Mouse (Mus musculus) liver, adult 2 months (tissue): ENCODE data around the gene Skida1. TPM values are rescaled to one million over a fixed set of nuclear protein-coding genes. Genes with fewer than 3 reads are reported as not detected.

Experiments used
- DNase-seq: peaks from one replicate; pipeline ENCODE4 v3.0.0-alpha.2; 2011; ENCODE audit warnings: low read depth, low spot score; ENCODE audit errors: extremely low read depth
- H3K27ac ChIP-seq: fragments of 200-500 bp; replicated peaks from 2 replicates; pipeline ENCODE4 v1.5.1; 2012; ENCODE audit warnings: low read depth, mild to moderate bottlenecking, control low read depth, inconsistent platforms, low read length; ENCODE audit not compliant: insufficient read depth
- H3K27me3 ChIP-seq: fragments of 200-500 bp; 2 replicates; pipeline ENCODE4 v1.6.1; 2012; ENCODE audit warnings: mild to moderate bottlenecking, moderate library complexity, low read length, inconsistent platforms; ENCODE audit not compliant: control insufficient read depth, insufficient read depth
- H3K36me3 ChIP-seq: fragments of 200-500 bp; 2 replicates; pipeline ENCODE4 v1.6.1; 2012; ENCODE audit warnings: low read length, inconsistent platforms; ENCODE audit not compliant: control insufficient read depth, insufficient read depth
- H3K4me1 ChIP-seq: fragments of 200-500 bp; 2 replicates; pipeline ENCODE4 v1.6.1; 2011; ENCODE audit warnings: low read length; ENCODE audit not compliant: control insufficient read depth, insufficient read depth
- H3K4me3 ChIP-seq: fragments of 200-500 bp; 2 replicates; pipeline ENCODE4 v1.5.1; 2011; ENCODE audit warnings: low read depth, mild to moderate bottlenecking, control low read depth, low read length, moderate library complexity; ENCODE audit not compliant: insufficient read depth
- H3K79me2 ChIP-seq: fragments of 200-500 bp; 2 replicates; pipeline ENCODE4 v1.6.1; 2012; ENCODE audit warnings: inconsistent platforms, mild to moderate bottlenecking, low read length, moderate library complexity; ENCODE audit not compliant: control insufficient read depth, insufficient read depth
- H3K9ac ChIP-seq: fragments of 200-500 bp; 2 replicates; pipeline ENCODE4 v1.6.1; 2012; ENCODE audit warnings: low read depth, mild to moderate bottlenecking, control low read depth, inconsistent platforms, low read length
- CTCF ChIP-seq: fragments of 200-500 bp; IDR thresholded peaks from 2 replicates; pipeline ENCODE4 v1.5.1; 2011; ENCODE audit warnings: low read depth, low read length, control low read depth
- POLR2A ChIP-seq: fragments of 200-500 bp; IDR thresholded peaks from 2 replicates; pipeline ENCODE4 v1.6.1; 2011; ENCODE audit warnings: low read length, control low read depth; ENCODE audit not compliant: insufficient read depth; ENCODE audit errors: extremely low read depth
- WGBS: fragments of 180-500 bp; shearing (Covaris S2); methylation state at CpG from one replicate; pipeline ENCODE4 v1.1.7; 2018; 5-methylcytosine and 5-hydroxymethylcytosine counted together
- polyA plus RNA-seq: library from polyadenylated mRNA; depleted of rRNA; stranded (reverse); fragments of >200 nt; gene quantifications from 2 replicates; pipeline ENCODE4 v1.2.3, GENCODE M21; 2012
- total RNA-seq: library from RNA; depleted of rRNA; stranded (reverse); fragments of >200 nt; gene quantifications from 2 replicates; pipeline ENCODE4 v1.2.3, GENCODE M21; 2014

Skida1 gene
- total and polyA plus RNA-seq, 2 experiments: 0.33 to 1.3 TPM

- Histone ChIP-seq H3K79me2 (no peaks in the 10 kb centered on the region), H3K27me3 (no peaks in the 10 kb centered on the region), H3K27ac (0 out of 2 replicates have a peak overlapping the region, but pooled peaks have one; percentile 37), H3K9ac (no peak overlapping the region), H3K36me3 (no peaks in the 10 kb centered on the region), H3K4me1 (peaks cover 10% of the 10 kb centered on the region; the same call in 1 of the 2 replicates), H3K4me3 (no peak overlapping the region)
- TF ChIP-seq POLR2A (no peak), CTCF (no peak)
- peak; percentile 54 for DNase-seq
- WGBS: 35% methylated on average over 2 of the region's 2 CpGs
Observed at GRCm38 (mm10) chr2:18053951-18054530, 5.2 kb upstream of the Skida1 start.

GRCm38 (mm10) chr2:18053243-18053950 is 4.5 kb upstream of the Skida1 start:
- H3K79me2 ChIP-seq: no peaks in the 10 kb centered on the region
- H3K27me3 ChIP-seq: no peaks in the 10 kb centered on the region
- 83% methylated on average over 1 of the region's 1 CpGs for WGBS

GRCm38 (mm10) chr2:18052581-18052980 is 3.7 kb upstream of the Skida1 start:
- Histone ChIP-seq H3K4me3 (no peak overlapping the region), H3K9ac (no peak overlapping the region), H3K36me3 (no peaks in the 10 kb centered on the region), H3K27me3 (no peaks in the 10 kb centered on the region), H3K27ac (no peak overlapping the region), H3K79me2 (no peaks in the 10 kb centered on the region), H3K4me1 (peaks cover 10% of the 10 kb centered on the region; the same call in 1 of the 2 replicates)
- no peak for DNase-seq
- TF ChIP-seq CTCF: no peak
- no peak for TF ChIP-seq POLR2A
- 93% methylated on average over 3 of the region's 3 CpGs for WGBS

More at GRCm38 (mm10) chr2:18053243-18053950, 4.5 kb upstream of the Skida1 start:
- Histone ChIP-seq H3K4me1 (peaks cover 10% of the 10 kb centered on the region; the same call in 1 of the 2 replicates), H3K4me3 (no peak overlapping the region), H3K9ac (no peak overlapping the region), H3K36me3 (no peaks in the 10 kb centered on the region), H3K27ac (no peak overlapping the region)
- DNase-seq: no peak
- no peak for TF ChIP-seq POLR2A
- TF ChIP-seq CTCF: no peak

- DNase-seq: no peak
- Histone ChIP-seq H3K36me3 (no peaks in the 10 kb centered on the region), H3K4me3 (no peak overlapping the region), H3K4me1 (peaks cover 10% of the 10 kb centered on the region; the same call in 1 of the 2 replicates), H3K9ac (no peak overlapping the region), H3K27ac (no peak overlapping the region), H3K27me3 (no peaks in the 10 kb centered on the region), H3K79me2 (no peaks in the 10 kb centered on the region)
- TF ChIP-seq CTCF: no peak
- WGBS: 99% methylated on average over 3 of the region's 3 CpGs
Observed at GRCm38 (mm10) chr2:18051831-18052170, 3.0 kb upstream of the Skida1 start.

- no peak for TF ChIP-seq POLR2A
- no peak for TF ChIP-seq CTCF
- no peak overlapping the region for H3K27ac ChIP-seq
- 82% methylated on average over 11 of the region's 11 CpGs for WGBS
- no peaks in the 10 kb centered on the region for H3K27me3 ChIP-seq
- peaks cover 10% of the 10 kb centered on the region; the same call in 1 of the 2 replicates for H3K4me1 ChIP-seq
- H3K36me3 ChIP-seq: no peaks in the 10 kb centered on the region
- H3K79me2 ChIP-seq: no peaks in the 10 kb centered on the region
- no peak overlapping the region for H3K4me3 ChIP-seq
- H3K9ac ChIP-seq: no peak overlapping the region
- DNase-seq: no peak
Observed at GRCm38 (mm10) chr2:18051026-18051830, 2.4 kb upstream of the Skida1 start.
